Mouse (Mus musculus) gastrocnemius, postnatal 4 days (tissue): ENCODE measurements at regions not wholly inside any gene's neighbourhood (a gene's known extent, or its start where the extent isn't known, plus 50 kb on each side); places are given as distances from the start of the nearest gene placed in this dataset.

Experiments
- DNase-seq, 2 experiments: peaks; one replicate each; pipeline ENCODE4 v3.0.0; 2021 to 2022; ENCODE audit warnings: low spot score in 2 of 2, mixed read lengths in 2 of 2

DNA sequence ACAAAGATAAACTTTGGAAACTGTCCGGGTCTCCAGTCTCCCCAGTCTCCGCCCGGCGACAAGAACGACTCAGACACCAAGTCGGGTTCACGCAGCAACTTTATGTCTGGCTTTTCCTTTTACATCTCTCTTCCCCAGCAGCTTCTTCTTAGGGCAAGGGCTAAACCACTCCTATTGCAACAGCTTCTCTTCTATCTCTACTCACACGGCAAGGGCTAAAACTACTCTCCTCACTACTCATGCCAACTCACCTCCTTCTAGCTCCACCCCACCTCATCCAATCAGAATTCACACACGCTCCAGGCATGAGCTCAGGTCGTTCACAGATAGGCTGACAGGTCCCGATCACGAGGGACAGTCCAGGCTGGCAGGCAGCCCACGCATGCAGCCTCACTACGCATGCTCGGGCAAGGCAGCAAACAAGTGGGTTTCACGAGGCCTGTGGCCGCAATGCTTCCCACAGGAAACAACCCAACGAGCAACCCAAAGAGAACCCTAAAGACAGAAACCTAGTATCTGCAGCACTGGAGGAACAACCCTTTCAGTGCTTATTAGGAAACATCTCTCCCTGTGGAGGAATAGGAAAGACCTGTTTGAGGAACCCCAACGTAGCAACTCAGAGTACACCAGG lies 276.2 kb upstream of the 1700056E22Rik start:
- DNase-seq: no peak

DNA sequence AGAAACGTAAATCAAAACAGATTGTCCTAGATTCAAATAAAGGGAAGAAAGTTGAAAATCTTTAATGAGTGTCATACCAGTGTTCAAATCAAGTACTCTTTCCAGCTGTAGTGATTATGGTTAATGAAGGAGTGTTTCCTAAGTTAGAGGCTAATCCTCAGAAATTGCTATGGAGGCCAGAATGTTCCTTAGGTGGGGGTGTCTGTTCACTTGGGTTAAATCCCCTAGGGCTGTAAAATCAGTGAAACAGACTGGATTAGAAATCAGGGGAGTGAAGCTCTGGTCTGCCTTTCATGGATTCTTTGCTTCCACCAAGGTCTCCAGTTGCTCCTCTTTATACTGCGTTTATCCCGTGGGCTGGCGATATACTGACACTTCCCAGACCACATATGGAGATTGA lies 270.7 kb upstream of the 1700056E22Rik start:
- DNase-seq: no peak

DNA sequence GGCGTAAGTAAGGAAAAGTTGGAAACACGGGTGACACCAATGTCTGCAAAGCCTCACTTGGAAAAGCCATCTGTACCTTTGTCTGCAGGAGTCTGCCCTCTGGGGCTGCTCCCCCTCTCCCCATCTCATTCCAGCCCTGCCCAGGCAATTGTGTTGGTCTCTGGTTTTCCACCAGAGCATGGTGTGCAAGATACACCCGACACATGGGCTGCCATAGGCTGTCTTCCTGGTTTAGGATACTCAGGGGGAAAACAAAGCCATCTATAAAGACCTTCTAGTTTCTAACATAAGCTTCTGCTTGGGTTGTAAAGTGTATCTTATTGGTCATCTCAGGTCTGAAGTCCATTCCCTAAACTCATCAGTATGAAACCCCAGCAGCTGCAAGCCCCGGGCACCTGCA lies 270.1 kb upstream of the 1700056E22Rik start:
- no peak for DNase-seq

DNA sequence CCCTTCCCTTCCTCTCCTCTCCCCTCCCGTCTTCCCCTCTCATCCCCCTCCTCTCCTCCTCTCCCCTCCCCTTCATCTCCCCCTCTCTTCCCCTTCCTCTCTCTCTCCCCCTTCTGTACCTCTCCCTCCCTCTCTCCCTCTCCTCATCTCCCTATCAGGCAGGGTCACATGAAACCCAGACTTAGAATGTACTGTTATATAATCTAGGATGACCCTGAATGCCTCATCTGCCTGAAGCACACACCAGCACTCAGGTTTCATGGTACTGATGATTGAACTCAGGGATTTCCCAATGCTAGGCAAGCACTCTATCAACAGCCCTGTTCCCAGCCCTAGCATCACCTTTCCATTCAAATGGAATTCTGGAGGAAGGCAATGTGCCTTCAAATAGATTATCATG lies 264.6 kb upstream of the 1700056E22Rik start:
- DNase-seq: no peak

DNA sequence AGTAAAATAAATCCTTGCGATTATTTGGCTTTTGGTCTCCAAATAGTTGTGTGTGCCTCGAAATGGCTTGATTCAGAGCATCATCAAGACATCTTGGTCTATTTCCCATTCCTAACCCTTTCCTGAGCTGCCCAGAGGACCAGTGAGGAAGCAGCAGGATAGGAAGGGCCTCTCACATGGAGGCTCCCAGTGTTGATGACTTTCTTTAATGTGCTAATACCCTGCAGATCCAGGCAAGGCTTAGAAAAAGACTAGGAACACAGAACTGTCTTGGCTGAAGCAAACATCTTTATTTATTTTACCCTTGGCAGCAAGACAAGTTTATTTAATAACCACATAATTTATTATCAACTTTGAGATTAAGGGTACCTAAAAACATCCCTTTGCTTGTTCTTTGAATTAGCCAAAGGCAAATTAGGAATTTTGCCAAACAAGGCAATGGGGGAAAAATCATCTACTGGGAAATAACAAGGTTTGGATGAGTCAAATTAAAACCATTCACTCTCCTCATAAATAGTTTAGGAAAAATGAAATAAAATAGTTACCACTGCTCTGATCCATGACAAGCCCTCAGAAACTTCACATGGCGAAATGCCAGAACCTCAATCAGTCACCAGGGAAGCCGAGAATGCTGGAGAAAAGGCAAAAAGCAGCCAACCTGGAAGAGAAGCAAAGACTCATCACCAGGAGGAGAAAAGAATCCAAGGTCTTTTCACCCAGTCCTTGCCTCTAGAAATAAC lies 263.1 kb upstream of the 1700056E22Rik start:
- no peak for DNase-seq

DNA sequence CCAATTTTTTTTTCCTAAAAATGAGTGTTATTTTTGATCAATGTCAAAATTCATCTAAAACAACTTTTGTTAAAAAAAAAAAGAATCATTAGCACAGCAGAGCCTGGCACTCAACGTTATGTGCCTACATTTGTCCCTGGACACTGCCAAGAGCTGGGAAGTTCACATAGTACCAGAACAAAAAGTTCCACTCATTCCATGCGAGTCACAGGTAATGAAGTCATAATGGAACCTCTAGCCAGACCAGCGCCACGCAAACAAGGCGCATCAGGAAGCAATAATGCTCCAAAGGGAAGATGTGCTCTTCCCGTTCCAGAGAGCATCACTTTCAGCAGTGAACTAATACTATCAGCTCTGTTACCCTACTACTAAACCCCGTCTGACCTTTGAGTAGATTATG lies 257.0 kb upstream of the 1700056E22Rik start:
- DNase-seq: no peak

DNA sequence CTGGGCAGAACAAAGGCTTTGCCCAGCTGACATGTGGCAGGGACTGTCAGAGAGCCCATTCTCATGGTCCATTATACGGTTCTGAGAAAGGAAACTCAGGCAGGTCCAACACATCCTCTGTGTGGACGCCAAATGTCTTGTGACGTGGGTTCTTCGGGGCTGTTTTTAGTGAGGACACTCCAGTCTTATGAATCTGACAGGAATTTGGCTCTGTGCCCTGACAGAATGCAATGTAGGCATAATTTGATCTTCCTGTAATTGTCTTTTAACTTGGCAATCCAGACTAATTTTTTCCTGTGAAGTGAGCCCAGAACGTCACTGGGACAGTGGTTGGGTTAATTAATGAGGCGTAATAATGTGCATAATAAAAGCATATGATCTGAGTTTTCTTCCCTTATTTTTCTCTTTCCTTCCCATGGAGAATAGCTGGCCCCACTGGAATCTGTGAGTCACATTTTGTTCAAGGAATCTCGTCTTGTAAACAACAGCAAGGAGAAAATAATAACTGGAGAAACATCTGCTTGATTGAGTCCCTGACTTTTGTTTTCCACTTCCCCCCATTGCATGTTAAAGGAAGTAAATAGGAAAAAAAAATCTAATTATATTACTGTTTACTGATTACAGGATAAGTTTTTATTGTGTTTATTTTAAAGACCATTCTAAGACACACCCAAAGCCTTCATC lies 255.8 kb upstream of the 1700056E22Rik start:
- DNase-seq: peak in 1 of 2 experiments; percentile 19

DNA sequence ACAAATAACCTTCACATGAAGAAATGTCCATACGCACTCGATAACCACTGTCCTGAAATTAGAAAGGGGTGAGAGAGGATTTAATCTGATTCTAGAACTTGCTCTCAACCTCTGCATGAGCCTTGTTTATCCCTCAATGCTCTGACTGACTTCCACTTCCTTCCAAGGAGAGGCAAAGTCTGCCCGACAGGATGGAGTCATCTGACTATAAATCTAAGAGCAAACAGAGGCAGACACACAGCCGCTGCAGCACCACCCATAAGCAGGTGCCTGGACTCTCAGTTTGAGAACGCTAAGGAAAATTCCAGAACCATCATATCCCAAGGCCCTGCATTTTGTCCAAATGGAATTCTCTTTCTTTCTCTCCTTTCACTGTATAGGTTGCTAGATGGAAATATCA lies 247.7 kb upstream of the 1700056E22Rik start:
- DNase-seq: no peak

DNA sequence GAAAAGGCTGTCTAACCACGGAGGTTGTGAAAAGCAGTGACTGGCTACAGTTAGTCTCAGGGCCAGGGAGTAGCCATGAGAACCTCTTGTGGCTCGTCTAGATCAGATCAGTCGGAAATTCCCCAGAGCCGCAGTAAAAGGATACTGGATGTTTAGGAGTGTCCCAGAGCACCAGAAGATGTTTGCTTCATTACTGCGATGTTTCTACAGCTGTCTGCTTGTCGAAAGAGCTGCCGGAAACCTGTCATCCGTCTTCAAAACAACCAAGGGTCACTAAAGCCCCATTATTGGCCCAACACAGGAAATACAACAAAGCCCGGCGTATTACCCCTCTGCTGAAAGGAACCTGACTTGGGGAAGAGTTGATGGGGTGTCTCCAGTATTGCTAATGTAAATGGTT lies 245.2 kb upstream of the 1700056E22Rik start:
- no peak for DNase-seq

DNA sequence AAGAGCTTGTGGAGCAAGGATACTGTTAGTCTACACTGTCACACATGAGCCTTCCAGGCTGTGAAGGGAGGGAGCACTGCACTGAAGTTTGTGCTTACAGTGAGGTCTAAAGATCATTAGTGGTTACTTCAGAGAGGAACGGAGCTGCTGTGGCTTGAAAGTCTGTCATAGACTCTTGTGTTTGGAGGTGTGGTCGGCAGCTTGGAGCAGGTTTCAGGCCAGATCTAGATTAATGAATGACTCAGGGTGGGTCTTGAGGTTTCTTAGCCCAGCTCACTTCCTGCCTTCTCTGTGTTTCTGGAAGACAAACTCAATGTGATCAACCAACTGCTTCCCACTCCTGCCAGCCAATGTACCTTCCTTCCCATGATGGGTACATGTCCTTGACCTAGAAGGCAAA lies 242.9 kb upstream of the 1700056E22Rik start:
- no peak for DNase-seq

DNA sequence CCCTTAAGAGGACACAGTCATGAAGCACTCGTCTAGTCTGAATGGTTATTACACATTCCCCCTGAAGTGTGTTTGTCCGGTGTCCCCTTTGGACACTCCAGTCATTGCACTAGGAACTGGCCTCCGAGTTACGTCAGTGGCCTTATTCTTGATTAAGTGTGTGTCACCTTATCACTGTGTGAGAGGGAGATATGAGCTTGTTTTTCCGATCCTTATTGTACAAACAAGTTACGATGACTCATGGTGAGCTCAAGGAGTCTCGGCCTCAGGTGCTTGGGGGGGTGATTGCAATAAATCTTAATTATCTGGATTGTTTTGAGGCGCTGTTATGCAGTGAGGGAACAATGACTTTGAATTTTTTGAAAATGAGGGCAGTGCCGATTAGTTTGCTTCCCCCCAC lies 241.8 kb upstream of the 1700056E22Rik start:
- DNase-seq: no peak

DNA sequence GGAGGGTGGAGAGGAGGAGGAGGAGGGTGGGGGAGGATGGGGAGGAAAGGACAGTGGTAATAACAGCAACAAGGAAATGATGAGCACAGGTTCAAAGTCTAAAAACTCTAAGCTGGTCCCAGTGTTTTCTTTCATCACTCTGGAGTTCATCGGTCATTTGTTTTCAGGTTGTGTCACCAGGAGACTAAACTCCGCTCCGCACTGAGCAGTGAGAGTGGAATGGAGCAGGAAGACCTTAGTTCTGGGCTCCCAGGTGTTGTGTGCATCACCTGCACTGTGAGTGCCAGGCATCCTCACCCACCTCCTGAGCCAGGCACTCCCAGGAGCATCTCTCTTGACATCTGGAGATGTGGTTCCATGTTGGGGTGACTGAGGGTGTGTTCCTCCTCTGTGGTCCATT lies 241.3 kb upstream of the 1700056E22Rik start:
- no peak for DNase-seq

DNA sequence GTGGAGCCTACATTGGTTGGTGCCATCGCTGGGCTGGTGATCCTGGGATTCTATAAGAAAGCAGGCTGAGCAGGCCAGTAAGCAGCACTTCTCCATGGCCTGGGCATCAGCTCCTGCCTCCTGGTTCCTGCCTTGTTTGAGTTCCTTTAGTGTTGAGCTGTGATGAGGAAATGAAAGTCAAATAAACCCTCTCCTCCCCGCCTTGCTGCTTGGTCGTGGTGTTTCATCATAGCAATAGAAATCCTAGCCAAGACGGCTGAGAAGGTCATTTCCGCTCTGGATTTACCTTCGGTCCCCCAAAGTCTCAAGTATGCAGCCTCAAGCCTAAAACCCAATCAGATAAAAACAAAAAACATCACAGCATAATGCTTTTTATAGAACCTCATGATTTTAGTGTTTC lies 240.6 kb upstream of the 1700056E22Rik start:
- no peak for DNase-seq

DNA sequence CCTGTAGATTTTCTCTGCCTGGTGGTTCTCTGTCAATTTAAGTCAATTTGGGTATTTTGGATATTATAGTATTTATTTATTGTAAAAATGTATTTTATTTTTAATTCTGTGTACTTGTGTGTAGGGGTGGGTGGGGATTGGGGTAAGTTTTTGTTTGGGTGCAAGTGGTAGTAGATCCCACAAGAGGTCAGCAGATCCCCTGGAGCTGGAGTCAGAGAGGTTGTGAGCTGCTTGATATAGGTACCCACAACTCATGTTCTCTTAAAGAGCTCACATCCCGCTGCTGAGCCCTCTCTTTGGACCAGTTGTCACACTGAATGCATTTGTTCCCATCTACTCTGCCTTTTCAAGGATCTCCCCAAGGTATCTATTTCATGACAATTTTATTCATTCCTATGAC lies 239.6 kb upstream of the 1700056E22Rik start:
- DNase-seq: no peak

DNA sequence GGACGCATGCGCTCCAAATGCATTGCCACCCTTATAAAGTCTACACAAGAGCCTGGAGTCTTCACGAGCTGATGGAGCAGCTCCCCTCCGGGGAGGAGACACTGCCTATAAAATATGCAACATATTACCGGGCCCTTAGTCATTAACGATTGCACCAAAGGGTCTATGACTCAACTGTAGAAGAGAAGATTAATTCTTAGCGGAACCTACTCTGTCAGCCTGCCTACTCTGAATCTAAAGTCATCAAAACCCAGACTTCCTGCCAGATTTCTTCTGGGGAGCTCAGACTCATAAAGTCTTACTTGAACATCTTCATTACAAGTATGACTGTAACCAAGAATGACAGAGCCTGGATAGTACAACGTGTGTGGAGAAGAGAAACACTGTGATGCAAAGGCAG lies 237.2 kb upstream of the 1700056E22Rik start:
- no peak for DNase-seq

DNA sequence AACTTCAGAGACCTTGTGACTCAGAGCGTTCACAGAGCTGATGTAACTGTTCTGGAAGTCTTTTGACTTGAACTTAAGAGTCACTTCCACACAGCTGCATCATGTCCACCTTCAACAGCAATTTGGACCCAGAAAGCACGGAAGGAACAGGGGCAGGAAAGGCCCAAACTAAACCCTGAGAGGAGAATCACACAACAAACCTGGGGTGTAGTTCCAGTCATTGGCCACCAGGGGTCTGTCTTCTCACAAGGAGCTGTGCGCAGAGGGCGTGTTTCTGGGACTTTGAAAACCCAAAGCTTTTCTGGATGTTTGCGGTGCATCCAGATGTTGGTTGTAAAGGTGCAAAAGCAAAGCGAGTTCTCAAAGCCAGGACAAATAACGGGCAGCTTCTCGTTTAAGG lies 231.9 kb upstream of the 1700056E22Rik start:
- DNase-seq: peak; percentile 40 to 74

DNA sequence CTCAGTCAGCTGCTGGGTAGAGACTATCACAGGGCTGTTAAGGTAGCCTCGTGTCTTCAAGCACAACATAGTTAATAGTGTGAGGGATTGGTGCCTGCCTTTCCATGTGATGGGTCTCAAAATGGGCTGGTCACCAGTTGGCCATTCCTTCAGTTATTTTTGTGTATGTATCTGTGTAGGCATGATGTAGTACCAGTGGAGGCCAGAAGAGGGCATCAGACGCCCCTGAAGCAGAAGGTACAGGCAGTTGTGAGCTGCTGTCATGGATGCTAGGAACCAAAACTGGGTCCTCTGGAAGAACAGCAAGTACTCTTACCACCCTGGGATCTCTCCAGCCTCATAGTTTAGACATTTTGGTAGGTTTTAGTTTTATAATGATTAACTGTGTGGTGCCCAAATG lies 228.9 kb upstream of the 1700056E22Rik start:
- DNase-seq: no peak

DNA sequence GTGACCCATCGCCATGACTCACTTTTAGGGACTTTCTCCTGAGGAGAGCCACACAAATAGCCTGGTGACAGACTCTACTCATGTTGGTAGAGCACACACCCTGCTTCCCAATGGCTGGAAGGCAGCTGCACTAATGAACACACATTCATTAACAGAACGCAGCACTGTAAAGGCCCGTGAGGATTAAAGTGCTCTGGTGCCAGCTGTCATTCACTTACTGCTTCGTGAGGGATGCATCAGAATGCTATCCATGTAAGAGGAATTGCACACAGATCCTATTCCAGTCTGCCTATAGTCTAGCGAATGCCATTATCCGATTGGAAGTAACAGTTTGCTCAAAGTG lies 227.3 kb upstream of the 1700056E22Rik start:
- DNase-seq: no peak

DNA sequence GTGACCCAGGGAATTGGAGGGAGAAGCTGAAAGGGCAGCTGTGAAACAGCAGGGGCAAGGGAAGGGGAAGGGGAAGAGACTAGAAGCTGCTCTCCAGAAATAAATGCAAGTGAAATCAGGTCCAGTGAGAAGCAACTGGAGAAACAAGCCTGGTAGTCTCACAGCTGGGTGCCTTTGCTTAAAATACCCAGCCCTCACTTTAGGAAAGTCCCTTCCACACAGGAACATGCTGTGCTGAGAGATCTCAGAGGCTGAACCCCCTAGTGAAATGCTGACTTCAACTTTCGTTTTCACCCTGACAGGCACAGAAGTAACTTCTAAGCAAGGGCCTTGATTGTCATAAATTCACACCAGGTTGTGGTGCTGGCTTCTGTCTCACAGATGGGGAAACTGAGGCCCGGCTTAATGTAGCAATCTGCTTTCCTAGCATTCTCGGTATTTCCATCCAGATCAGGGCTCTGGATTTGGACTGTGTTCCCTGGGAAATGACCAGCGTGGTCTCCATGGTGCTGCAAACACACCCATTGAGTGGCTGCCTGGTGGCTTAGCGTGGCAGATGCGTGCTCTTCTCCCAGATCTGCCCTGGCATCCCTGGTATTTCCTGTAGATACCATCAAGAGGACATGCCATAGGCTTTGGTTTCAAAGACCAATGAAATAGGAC lies 226.8 kb upstream of the 1700056E22Rik start:
- DNase-seq: no peak

DNA sequence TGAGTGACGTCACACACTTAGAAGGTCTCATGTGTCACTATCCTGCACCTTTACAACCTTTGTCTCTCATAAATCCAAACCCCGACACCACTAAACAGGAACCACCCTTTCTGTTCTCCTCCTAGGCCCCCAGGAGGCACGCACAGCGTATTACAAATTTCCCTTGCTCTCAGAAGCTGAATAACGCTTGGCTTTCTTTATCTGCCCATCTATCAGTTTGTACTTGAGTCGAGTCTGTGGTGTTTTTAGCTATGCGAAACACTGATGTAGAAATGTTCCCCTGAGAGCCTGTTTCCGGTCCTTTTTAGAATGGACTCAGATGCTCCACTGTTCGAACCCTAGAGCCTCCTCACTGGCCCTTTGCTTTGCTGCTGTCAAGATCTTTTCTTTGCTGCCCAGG lies 225.8 kb upstream of the 1700056E22Rik start:
- DNase-seq: no peak

DNA sequence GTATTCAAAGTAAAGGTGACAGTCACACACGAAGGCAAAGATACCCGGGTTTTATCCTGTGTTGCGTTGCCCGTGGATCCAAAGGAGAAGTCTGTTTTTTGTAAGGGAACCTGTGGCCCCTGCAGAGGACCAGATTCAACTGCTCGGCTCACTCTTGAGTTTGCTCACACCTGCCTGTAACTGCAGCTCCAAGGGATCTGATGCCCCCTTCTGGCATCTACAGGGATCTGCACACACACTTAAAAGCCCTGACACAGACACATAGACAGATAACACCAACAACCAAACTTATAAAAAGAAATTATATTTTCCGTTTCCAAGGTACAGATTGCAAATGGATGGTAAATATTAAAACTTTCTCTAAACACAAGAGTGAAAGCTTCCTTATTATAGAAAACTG lies 223.3 kb upstream of the 1700056E22Rik start:
- no peak for DNase-seq

DNA sequence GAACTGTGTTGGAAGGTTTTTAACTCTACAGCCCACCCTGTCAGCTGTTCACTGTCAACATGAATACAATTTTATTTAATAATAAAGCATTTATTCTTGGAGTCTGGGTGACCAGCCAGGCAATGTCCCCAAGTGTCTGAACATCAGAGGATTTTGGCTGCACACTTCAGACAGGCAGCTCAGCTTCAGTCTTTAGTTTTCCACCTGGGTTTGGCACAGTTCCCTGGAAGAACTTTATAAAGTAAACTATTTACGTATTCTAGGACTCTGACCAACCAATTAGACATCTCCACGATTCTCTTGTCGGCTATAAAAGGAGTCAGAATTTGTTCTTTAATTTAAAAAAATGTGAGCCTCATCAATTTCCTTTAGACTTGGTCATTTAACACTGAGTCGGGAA lies 220.8 kb upstream of the 1700056E22Rik start:
- no peak for DNase-seq
